Mouse (Mus musculus) CH12.LX (cell line): ENCODE results near the gene Atxn2l. TPM values are rescaled to one million over a fixed set of nuclear protein-coding genes. Genes with fewer than 3 reads are reported as not detected.
A peak's percentile ranks its signal among the peaks of the same experiment; 100 is the strongest.

Experiments used
- DNase-seq: peaks from one replicate; pipeline ENCODE4 v3.0.0-alpha.2; 2013; ENCODE audit errors: extremely low read depth
- H3K27ac ChIP-seq: 2 replicates; pipeline ENCODE4 v1.5.1; 2012; ENCODE audit warnings: low read depth, mild to moderate bottlenecking, control low read depth, moderate library complexity; ENCODE audit not compliant: insufficient read depth
- H3K27me3 ChIP-seq: replicated peaks from 2 replicates; pipeline ENCODE3; 2012; ENCODE audit warnings: inconsistent platforms
- H3K36me3 ChIP-seq, 2 experiments: replicated peaks in 1 of 2; 2 replicates each; pipeline versions ENCODE3 to v1.6.1; 2012; ENCODE audit warnings: inconsistent platforms in 1 of 2, low read length in 1 of 2, mild to moderate bottlenecking in 1 of 2, mixed read lengths in 1 of 2, moderate library complexity in 1 of 2; ENCODE audit not compliant: control insufficient read depth in 1 of 2, insufficient read depth in 1 of 2
- H3K4me1 ChIP-seq, 2 experiments: 2 replicates each; pipeline ENCODE4 v1.6.1; 2012; ENCODE audit warnings: inconsistent platforms in 1 of 2, moderate library complexity in 1 of 2; ENCODE audit not compliant: insufficient read depth in 2 of 2, control insufficient read depth in 1 of 2
- H3K4me2 ChIP-seq: 2 replicates; pipeline ENCODE4 v1.6.1; 2012; ENCODE audit warnings: low read depth, mild to moderate bottlenecking, control low read depth; ENCODE audit not compliant: poor library complexity, insufficient read depth, severe bottlenecking
- H3K4me3 ChIP-seq, 3 experiments: fragments of 150-350 bp in 1 of 3; sonication (generic) in 1 of 3; replicated peaks in 1 of 3; 2 replicates each; pipeline versions ENCODE3 to v1.5.1; 2011 to 2012; ENCODE audit warnings: low read depth in 2 of 3, low read length in 2 of 3, mild to moderate bottlenecking in 2 of 3, moderate library complexity in 2 of 3, control low read depth in 1 of 3, improper control_type of control experiment in 1 of 3, inconsistent platforms in 1 of 3, mixed read lengths in 1 of 3; ENCODE audit not compliant: poor library complexity in 1 of 3
- H3K79me2 ChIP-seq: replicated peaks from 2 replicates; pipeline ENCODE4 v1.6.1; 2012; ENCODE audit warnings: mild to moderate bottlenecking, moderate library complexity; ENCODE audit not compliant: control insufficient read depth, poor library complexity, insufficient read depth, severe bottlenecking; ENCODE audit errors: extremely low read depth
- H3K9ac ChIP-seq: 2 replicates; pipeline ENCODE4 v1.6.1; 2012; ENCODE audit warnings: low read depth, mild to moderate bottlenecking, control low read depth, moderate library complexity; ENCODE audit not compliant: insufficient read depth
- H3K9me3 ChIP-seq: replicated peaks from 2 replicates; pipeline ENCODE3; 2012; ENCODE audit warnings: low read length, inconsistent platforms, mixed read lengths
- CHD2 ChIP-seq: IDR thresholded peaks from 2 replicates; pipeline ENCODE4 v1.6.1; 2011; ENCODE audit warnings: low read length, improper control_type of control experiment
- CTCF ChIP-seq, 2 experiments: IDR thresholded peaks in 1 of 2; conservative IDR thresholded peaks in 1 of 2; 2 replicates each; pipeline ENCODE4 v1.5.1; 2011 to 2012; ENCODE audit warnings: low read depth in 2 of 2, low read length in 2 of 2, improper control_type of control experiment in 1 of 2, inconsistent platforms in 1 of 2, mild to moderate bottlenecking in 1 of 2, moderate library complexity in 1 of 2
- E2F4 ChIP-seq: IDR thresholded peaks from 2 replicates; pipeline ENCODE4 v1.6.1; 2011; ENCODE audit warnings: low read depth, low read length, improper control_type of control experiment; ENCODE audit not compliant: insufficient replicate concordance
- ELF1 ChIP-seq: IDR thresholded peaks from 2 replicates; pipeline ENCODE4 v1.6.1; 2014; ENCODE audit warnings: low read depth, mild to moderate bottlenecking, inconsistent platforms, low read length, improper control_type of control experiment
- GABPA ChIP-seq: IDR thresholded peaks from 2 replicates; pipeline ENCODE4 v1.6.1; 2012; ENCODE audit warnings: low read depth, low read length, improper control_type of control experiment, inconsistent platforms; ENCODE audit not compliant: insufficient replicate concordance
- MEF2A ChIP-seq: IDR thresholded peaks from 2 replicates; pipeline ENCODE4 v1.6.1; 2014; ENCODE audit warnings: low read depth, mild to moderate bottlenecking, inconsistent platforms, low read length, improper control_type of control experiment, borderline replicate concordance
- MYC ChIP-seq: IDR thresholded peaks from 2 replicates; pipeline ENCODE4 v1.6.1; 2011; ENCODE audit warnings: low read depth, mild to moderate bottlenecking, improper control_type of control experiment, low read length
- POLR2A ChIP-seq: IDR thresholded peaks from 2 replicates; pipeline ENCODE4 v1.6.1; 2011; ENCODE audit warnings: low read depth, mild to moderate bottlenecking, improper control_type of control experiment, low read length
- POLR2AphosphoS2 ChIP-seq: IDR thresholded peaks from 2 replicates; pipeline ENCODE4 v1.6.1; 2011; ENCODE audit warnings: low read depth, low read length, improper control_type of control experiment
- RAD21 ChIP-seq: IDR thresholded peaks from 2 replicates; pipeline ENCODE4 v1.6.1; 2011; ENCODE audit warnings: low read depth, mild to moderate bottlenecking, low read length, improper control_type of control experiment, moderate library complexity
- SIN3A ChIP-seq: IDR thresholded peaks from 2 replicates; pipeline ENCODE4 v1.6.1; 2012; ENCODE audit warnings: low read length, improper control_type of control experiment, inconsistent platforms
- UBTF ChIP-seq: IDR thresholded peaks from 2 replicates; pipeline ENCODE4 v1.6.1; 2012; ENCODE audit warnings: low read depth, mild to moderate bottlenecking, inconsistent platforms, low read length, improper control_type of control experiment, moderate library complexity
- ZKSCAN1 ChIP-seq: IDR thresholded peaks from 2 replicates; pipeline ENCODE4 v1.6.1; 2012; ENCODE audit warnings: low read depth, inconsistent platforms, low read length, improper control_type of control experiment, borderline replicate concordance
- ZMIZ1 ChIP-seq: IDR thresholded peaks from 2 replicates; pipeline ENCODE4 v1.6.1; 2012; ENCODE audit warnings: low read depth, mild to moderate bottlenecking, inconsistent platforms, low read length, improper control_type of control experiment
- ZNF384 ChIP-seq: IDR thresholded peaks from 2 replicates; pipeline ENCODE4 v1.6.1; 2012; ENCODE audit warnings: low read depth, low read length, improper control_type of control experiment, inconsistent platforms
- dilution Hi-C: fragments of 300-500 bp; cut with MboI; formaldehyde crosslinking; loops from 2 replicates; pipeline ENCODE4 v1.14.3; 2020; ENCODE audit warnings: low sequenced_read_pairs; ENCODE audit not compliant: extremely low pct_unique_long_range_greater_than_20kb, extremely low pct_ligation_motif_present
- in situ Hi-C: fragments of 300-500 bp; cut with MboI; formaldehyde crosslinking; loops from 3 replicates; pipeline ENCODE4 v1.14.3; 2019; ENCODE audit warnings: low sequenced_read_pairs, low pct_ligation_motif_present, low pct_unique_long_range_greater_than_20kb, mixed read lengths
- polyA plus RNA-seq: library from polyadenylated mRNA; unstranded; fragments of >175 nt; gene quantifications from 2 replicates; pipeline ENCODE4 v1.2.1, GENCODE M21; 2012; ENCODE audit warnings: low read depth; ENCODE audit not compliant: insufficient read length
- total RNA-seq, 2 experiments: library from RNA; depleted of rRNA; stranded (reverse); fragments of 300-350 nt in 1 of 2; fragments of >200 nt in 1 of 2; gene quantifications; 2 replicates each; pipeline ENCODE4 v1.2.3; 2012 to 2014

Gene Atxn2l
- total and polyA plus RNA-seq, 3 experiments = 16.5 to 122 (median 64.2) TPM

DNA sequence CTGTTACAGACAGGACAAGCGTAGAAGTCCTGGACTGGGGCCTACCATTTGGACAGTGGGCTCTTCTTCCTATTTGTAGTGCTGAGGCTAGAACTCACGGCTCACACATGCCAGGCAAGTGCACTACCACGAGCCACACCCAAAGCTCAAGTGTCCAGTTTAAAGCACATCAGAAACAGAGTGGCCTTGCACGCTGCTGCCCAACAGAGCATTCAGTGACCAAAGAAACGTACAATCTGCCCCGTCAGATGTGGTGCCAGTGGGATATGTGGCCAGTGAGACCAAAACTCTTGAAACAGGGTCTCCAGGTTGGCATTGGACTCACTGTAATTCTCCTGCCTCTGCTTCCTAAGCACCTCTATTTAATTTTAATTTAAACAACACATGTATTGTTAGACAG, 52.6 kb downstream of the Atxn2l start:
- H3K27ac ChIP-seq = no peak overlapping the region
- in situ Hi-C loops = no loop called here
- H3K9me3 ChIP-seq = no peaks in the 10 kb centered on the region
- peaks cover 6 to 8% of the 10 kb centered on the region in 2 experiments; a peak in 3 of 4 replicates for H3K4me1 ChIP-seq
- H3K4me2 ChIP-seq = no peak overlapping the region
- no peaks in the 10 kb centered on the region for H3K79me2 ChIP-seq
- dilution Hi-C loops = no loop called here
- no peak for DNase-seq
- no peaks in the 10 kb centered on the region for H3K27me3 ChIP-seq
- no peak overlapping the region for H3K9ac ChIP-seq
- TF ChIP-seq MYC (no peak), POLR2AphosphoS2 (0 out of 2 replicates have a peak, but pooled peaks have one; percentile 56)
- no peak overlapping the region for H3K4me3 ChIP-seq
- peaks cover 39 to 56% of the 10 kb centered on the region in 2 experiments for H3K36me3 ChIP-seq

DNA sequence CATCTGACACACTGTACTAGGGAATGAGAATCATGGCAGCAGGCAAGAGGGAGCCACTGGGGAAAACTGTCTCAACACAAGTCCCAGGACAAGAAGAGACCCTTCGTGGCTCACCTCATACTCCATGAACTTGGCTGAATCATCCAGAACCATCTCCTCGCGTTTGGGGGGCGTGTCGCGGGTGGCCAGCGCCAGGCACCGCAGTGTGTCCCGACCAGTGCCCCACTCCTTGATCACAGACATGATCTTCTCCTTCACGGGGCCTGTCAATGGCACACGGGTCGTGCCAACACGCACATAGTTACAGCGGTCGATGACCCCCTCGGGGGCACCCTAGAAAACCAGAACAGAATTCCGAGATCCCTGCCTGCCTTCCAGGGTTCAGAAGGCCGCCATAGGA, 53.2 kb downstream of the Atxn2l start:
- no peak overlapping the region for H3K9ac ChIP-seq
- H3K4me2 ChIP-seq = no peak overlapping the region
- H3K79me2 ChIP-seq = no peaks in the 10 kb centered on the region
- no peak overlapping the region for H3K4me3 ChIP-seq
- dilution Hi-C loops = no loop called here
- no peak for DNase-seq
- H3K9me3 ChIP-seq = no peaks in the 10 kb centered on the region
- TF ChIP-seq RAD21 = no peak
- TF ChIP-seq ZMIZ1 = no peak
- TF ChIP-seq POLR2A = no peak
- no peak for TF ChIP-seq ZKSCAN1
- TF ChIP-seq ELF1 = no peak
- H3K27me3 ChIP-seq = no peaks in the 10 kb centered on the region
- peaks cover 45 to 62% of the 10 kb centered on the region in 2 experiments for H3K36me3 ChIP-seq
- in situ Hi-C loops = no loop called here
- peaks cover 6 to 8% of the 10 kb centered on the region in 2 experiments; a peak in 3 of 4 replicates for H3K4me1 ChIP-seq
- H3K27ac ChIP-seq = no peak overlapping the region

DNA sequence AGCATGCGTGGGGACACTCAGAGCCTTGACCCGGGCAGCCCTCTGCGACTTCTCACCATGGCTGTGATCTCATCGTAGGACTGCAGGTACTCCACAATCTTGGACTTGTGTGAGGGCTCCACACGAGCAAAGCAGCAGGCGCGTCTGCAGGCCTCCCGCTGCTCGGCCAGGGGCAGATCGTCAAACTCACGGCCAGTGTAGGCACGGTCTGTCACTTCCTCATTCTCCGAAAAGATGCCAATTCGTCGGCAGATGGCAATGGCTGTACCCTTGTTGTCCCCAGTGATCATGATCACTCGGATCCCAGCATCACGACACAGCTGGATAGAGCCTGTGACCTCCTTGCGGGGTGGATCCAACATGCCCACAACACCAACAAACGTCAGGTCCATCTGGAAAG, 54.8 kb downstream of the Atxn2l start:
- H3K36me3 ChIP-seq = peaks cover 57 to 76% of the 10 kb centered on the region in 2 experiments
- dilution Hi-C loops = no loop called here
- peaks cover 6 to 8% of the 10 kb centered on the region in 2 experiments; a peak in 3 of 4 replicates for H3K4me1 ChIP-seq
- no peak overlapping the region for H3K9ac ChIP-seq
- no peak overlapping the region for H3K27ac ChIP-seq
- no peaks in the 10 kb centered on the region for H3K9me3 ChIP-seq
- no peaks in the 10 kb centered on the region for H3K79me2 ChIP-seq
- TF ChIP-seq SIN3A (no peak), ZKSCAN1 (no peak), CHD2 (no peak), ZNF384 (no peak), E2F4 (no peak), UBTF (no peak), GABPA (no peak), MEF2A (no peak), CTCF (conservative IDR thresholded peaks at IDR 0.05 in 1 of 2, IDR thresholded peaks at IDR 0.05 in 1 of 2; ENCODE audit: low read depth in 2 of 2, low read length in 2 of 2) (no peak)
- no peak for DNase-seq
- no peaks in the 10 kb centered on the region for H3K27me3 ChIP-seq
- H3K4me3 ChIP-seq = no peak overlapping the region
- in situ Hi-C loops = no loop called here
- H3K4me2 ChIP-seq = no peak overlapping the region
